Mouse (Mus musculus): ENCODE data around the gene Eef2. TPM values are rescaled to one million over a fixed set of nuclear protein-coding genes. Genes with fewer than 3 reads are reported as not detected.

The Eef2 gene
- polyA plus RNA-seq, 1 experiment from 2014 or later: 509 TPM

- Histone ChIP-seq H3K27me3 (replicated peaks; ENCODE audit: insufficient read depth, low read length) (no peaks in the 10 kb centered on the region), H3K4me2 (replicated peaks; ENCODE audit: low read depth, low read length) (peak overlapping the region; percentile 68), H3K4me1 (ENCODE audit: insufficient read depth, low read depth, low read length) (peaks cover 43% of the 10 kb centered on the region), H3K9me3 (ENCODE audit: low read length) (no peaks in the 10 kb centered on the region), H3K9ac (replicated peaks; ENCODE audit: low read depth) (peak overlapping the region; percentile 34), H3K4me3 (ENCODE audit: low read depth, low read length) (peak overlapping the region; percentile 17; the same call in 1 of the 2 replicates), H3K27ac (ENCODE audit: low read length) (peak overlapping the region; percentile 39), H3K36me3 (ENCODE audit: insufficient read depth, low read length) (peaks cover 18% of the 10 kb centered on the region)
- TF ChIP-seq CTCF (IDR thresholded peaks at IDR 0.05) (no peak), EP300 (IDR thresholded peaks at IDR 0.05) (no peak)
- WGBS: 23% methylated on average over 9 of the region's 10 CpGs
- ATAC-seq: no peak
- peak; percentile 56 for DNase-seq (ENCODE audit: low spot score)
These were observed 35.5 kb upstream of the Eef2 start for GRCm38 (mm10) chr10:81140717-81141454.

GRCm38 (mm10) chr10:81141455-81142210, 34.8 kb upstream of the Eef2 start:
- no peaks in the 10 kb centered on the region for H3K9me3 ChIP-seq (ENCODE audit: low read length)
- H3K4me3 ChIP-seq (ENCODE audit: low read depth, low read length): no peak overlapping the region
- H3K4me1 ChIP-seq (ENCODE audit: insufficient read depth, low read depth, low read length): peaks cover 44% of the 10 kb centered on the region
- H3K9ac ChIP-seq (replicated peaks; ENCODE audit: low read depth): peak overlapping the region; percentile 34; the same call in 1 of the 2 replicates
- H3K4me2 ChIP-seq (replicated peaks; ENCODE audit: low read depth, low read length): peak overlapping the region; percentile 68
- ATAC-seq (no peak), DNase-seq (ENCODE audit: low spot score) (no peak)
- no peaks in the 10 kb centered on the region for H3K27me3 ChIP-seq (replicated peaks; ENCODE audit: insufficient read depth, low read length)
- TF ChIP-seq EP300 (IDR thresholded peaks at IDR 0.05) (no peak), CTCF (IDR thresholded peaks at IDR 0.05) (no peak)
- peaks cover 18% of the 10 kb centered on the region for H3K36me3 ChIP-seq (ENCODE audit: insufficient read depth, low read length)
- H3K27ac ChIP-seq (ENCODE audit: low read length): 0 out of 2 replicates have a peak overlapping the region, but pooled peaks have one; percentile 38
- 79% methylated on average over 7 of the region's 7 CpGs for WGBS

- DNase-seq (ENCODE audit: low spot score): no peak
- peak overlapping the region; percentile 59 for H3K27ac ChIP-seq (ENCODE audit: low read length)
- H3K4me3 ChIP-seq (ENCODE audit: low read depth, low read length): no peak overlapping the region
- 75% methylated on average over 5 of the region's 5 CpGs for WGBS
- no peak for ATAC-seq
- H3K4me2 ChIP-seq (replicated peaks; ENCODE audit: low read depth, low read length): peak overlapping the region; percentile 17
- H3K4me1 ChIP-seq (ENCODE audit: insufficient read depth, low read depth, low read length): peaks cover 44% of the 10 kb centered on the region
- H3K27me3 ChIP-seq (replicated peaks; ENCODE audit: insufficient read depth, low read length): no peaks in the 10 kb centered on the region
- H3K9ac ChIP-seq (replicated peaks; ENCODE audit: low read depth): no peak overlapping the region
- peaks cover 25% of the 10 kb centered on the region for H3K36me3 ChIP-seq (ENCODE audit: insufficient read depth, low read length)
- TF ChIP-seq EP300 (IDR thresholded peaks at IDR 0.05): no peak
- TF ChIP-seq CTCF (IDR thresholded peaks at IDR 0.05): no peak
- no peaks in the 10 kb centered on the region for H3K9me3 ChIP-seq (ENCODE audit: low read length)
These were observed 33.9 kb upstream of the Eef2 start for GRCm38 (mm10) chr10:81142551-81142981.

GRCm38 (mm10) chr10:81143157-81143633, 33.2 kb upstream of the Eef2 start:
- Histone ChIP-seq H3K36me3 (ENCODE audit: insufficient read depth, low read length) (peaks cover 31% of the 10 kb centered on the region), H3K4me2 (replicated peaks; ENCODE audit: low read depth, low read length) (no peak overlapping the region), H3K9me3 (ENCODE audit: low read length) (no peaks in the 10 kb centered on the region), H3K4me3 (ENCODE audit: low read depth, low read length) (no peak overlapping the region), H3K27ac (ENCODE audit: low read length) (peak overlapping the region; percentile 59; the same call in 1 of the 2 replicates), H3K4me1 (ENCODE audit: insufficient read depth, low read depth, low read length) (peaks cover 44% of the 10 kb centered on the region), H3K9ac (replicated peaks; ENCODE audit: low read depth) (no peak overlapping the region), H3K27me3 (replicated peaks; ENCODE audit: insufficient read depth, low read length) (no peaks in the 10 kb centered on the region)
- peak; percentile 25 for ATAC-seq
- DNase-seq (ENCODE audit: low spot score): peak; percentile 52
- 83% methylated on average over 7 of the region's 7 CpGs for WGBS
- TF ChIP-seq CTCF (IDR thresholded peaks at IDR 0.05) (0 out of 2 replicates have a peak, but pooled peaks have one; percentile 29), EP300 (IDR thresholded peaks at IDR 0.05) (no peak)

- H3K36me3 ChIP-seq (ENCODE audit: insufficient read depth, low read length): peaks cover 38% of the 10 kb centered on the region
- no peak for ATAC-seq
- 95% methylated on average over 50 of the region's 52 CpGs for WGBS
- no peaks in the 10 kb centered on the region for H3K9me3 ChIP-seq (ENCODE audit: low read length)
- no peaks in the 10 kb centered on the region for H3K27me3 ChIP-seq (replicated peaks; ENCODE audit: insufficient read depth, low read length)
- DNase-seq (ENCODE audit: low spot score): no peak
- H3K4me1 ChIP-seq (ENCODE audit: insufficient read depth, low read depth, low read length): peaks cover 38% of the 10 kb centered on the region
- no peak overlapping the region for H3K4me2 ChIP-seq (replicated peaks; ENCODE audit: low read depth, low read length)
- no peak for TF ChIP-seq CTCF (IDR thresholded peaks at IDR 0.05)
- TF ChIP-seq EP300 (IDR thresholded peaks at IDR 0.05): no peak
- H3K27ac ChIP-seq (ENCODE audit: low read length): no peak overlapping the region
- no peak overlapping the region for H3K4me3 ChIP-seq (ENCODE audit: low read depth, low read length)
- H3K9ac ChIP-seq (replicated peaks; ENCODE audit: low read depth): no peak overlapping the region
These were observed 32.5 kb upstream of the Eef2 start for GRCm38 (mm10) chr10:81143845-81144437.

GRCm38 (mm10) chr10:81144667-81145066, 31.8 kb upstream of the Eef2 start:
- H3K27ac ChIP-seq (ENCODE audit: low read length): no peak overlapping the region
- H3K9me3 ChIP-seq (ENCODE audit: low read length): no peaks in the 10 kb centered on the region
- H3K4me1 ChIP-seq (ENCODE audit: insufficient read depth, low read depth, low read length): peaks cover 32% of the 10 kb centered on the region
- TF ChIP-seq EP300 (IDR thresholded peaks at IDR 0.05) (no peak), CTCF (IDR thresholded peaks at IDR 0.05) (no peak)
- ATAC-seq (no peak), DNase-seq (ENCODE audit: low spot score) (no peak)
- H3K4me2 ChIP-seq (replicated peaks; ENCODE audit: low read depth, low read length): no peak overlapping the region
- no peak overlapping the region for H3K9ac ChIP-seq (replicated peaks; ENCODE audit: low read depth)
- no peak overlapping the region for H3K4me3 ChIP-seq (ENCODE audit: low read depth, low read length)
- H3K27me3 ChIP-seq (replicated peaks; ENCODE audit: insufficient read depth, low read length): no peaks in the 10 kb centered on the region
- 84% methylated on average over 27 of the region's 27 CpGs for WGBS
- peaks cover 43% of the 10 kb centered on the region for H3K36me3 ChIP-seq (ENCODE audit: insufficient read depth, low read length)
